Comparison of ENCODE assay signal across 8 mouse cellular contexts in the genomic region with DNA sequence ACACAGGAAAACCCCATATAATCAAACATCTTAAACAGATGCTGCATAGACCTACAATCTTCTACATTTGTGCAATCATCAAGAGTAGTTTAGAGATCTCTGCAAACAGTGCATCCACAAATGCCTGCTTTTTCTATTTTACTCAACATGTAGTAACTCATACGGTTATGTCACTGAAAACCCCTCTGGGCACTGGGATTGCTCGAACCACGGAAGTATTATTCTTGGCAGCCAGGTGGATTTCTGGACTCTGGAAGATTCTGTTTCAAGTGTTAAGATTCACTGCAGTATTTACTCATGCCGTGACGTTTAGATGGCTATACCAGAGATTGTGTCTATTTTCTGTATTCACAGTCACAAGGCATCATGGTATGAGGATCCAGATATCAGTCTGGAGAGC.
DNase-seq lines count a peak whose midpoint lies in the region; ATAC-seq and TF ChIP-seq lines count a peak whose summit lies in the region.

No protein-coding gene starts in this region.

- peaks cover 42% of the 10 kb centered on the region for H3K4me1 ChIP-seq in kidney, embryonic 15.5 days
- H3K4me1 ChIP-seq in kidney, adult 2 months (ENCODE audit: control insufficient read depth, insufficient read depth, low read length): no peaks in the 10 kb centered on the region
- peaks cover 32% of the 10 kb centered on the region for H3K4me1 ChIP-seq in embryonic facial prominence, embryonic 13.5 days

- no peaks in the 10 kb centered on the region for H3K27me3 ChIP-seq in kidney, embryonic 15.5 days
- no peaks in the 10 kb centered on the region for H3K27me3 ChIP-seq in kidney, adult 2 months (replicated peaks; ENCODE audit: control insufficient read depth, insufficient read depth, low read length)
- no peaks in the 10 kb centered on the region for H3K27me3 ChIP-seq in embryonic facial prominence, embryonic 13.5 days
- no peaks in the 10 kb centered on the region for H3K27me3 ChIP-seq in myocyte (ENCODE audit: control insufficient read depth, insufficient read depth, insufficient read length)

- H3ac ChIP-seq in myocyte (ENCODE audit: control insufficient read depth, insufficient read length): no peak overlapping the region

- H3K36me3 ChIP-seq in kidney, embryonic 15.5 days: no peaks in the 10 kb centered on the region
- no peaks in the 10 kb centered on the region for H3K36me3 ChIP-seq in kidney, adult 2 months (ENCODE audit: control insufficient read depth, insufficient read depth, low read length)
- no peaks in the 10 kb centered on the region for H3K36me3 ChIP-seq in embryonic facial prominence, embryonic 13.5 days
- no peaks in the 10 kb centered on the region for H3K36me3 ChIP-seq in myocyte (ENCODE audit: control insufficient read depth, insufficient read depth)

- no peak for TF ChIP-seq POLR2A in kidney, adult 2 months (IDR thresholded peaks at IDR 0.05; ENCODE audit: low read depth, low read length)
- TF ChIP-seq POLR2A in myocyte (IDR thresholded peaks at IDR 0.05; ENCODE audit: insufficient read length, low read depth): no peak

- peak overlapping the region; percentile 66; the same call in 1 of the 2 replicates for H3K9ac ChIP-seq in kidney, embryonic 15.5 days
- 0 out of 2 replicates have a peak overlapping the region, but pooled peaks have one; percentile 88 for H3K9ac ChIP-seq in embryonic facial prominence, embryonic 13.5 days

- H3K9me3 ChIP-seq in kidney, embryonic 15.5 days (replicated peaks): no peaks in the 10 kb centered on the region
- H3K9me3 ChIP-seq in embryonic facial prominence, embryonic 13.5 days: no peaks in the 10 kb centered on the region

- H3K4me2 ChIP-seq in kidney, embryonic 15.5 days: peak overlapping the region; percentile 67
- H3K4me2 ChIP-seq in embryonic facial prominence, embryonic 13.5 days: peak overlapping the region; percentile 88
- peak overlapping the region; percentile 56 for H3K4me2 ChIP-seq in myocyte (ENCODE audit: low read depth)

- peaks cover 11% of the 10 kb centered on the region for H3K79me2 ChIP-seq in myocyte (ENCODE audit: control insufficient read depth, insufficient read depth)

- peak overlapping the region; percentile 72 for H3K4me3 ChIP-seq in kidney, embryonic 15.5 days (replicated peaks)
- H3K4me3 ChIP-seq in kidney, adult 2 months (ENCODE audit: insufficient read depth, low read depth, low read length): no peak overlapping the region
- peak overlapping the region; percentile 79 for H3K4me3 ChIP-seq in embryonic facial prominence, embryonic 13.5 days
- H3K4me3 ChIP-seq in myocyte: peak overlapping the region; percentile 51

- TF ChIP-seq CTCF in kidney, adult 2 months (conservative IDR thresholded peaks at IDR 0.05; ENCODE audit: insufficient read depth, insufficient read length, low read depth, low read length): no peak

- DNase-seq in kidney, adult 2 months: no peak
- no peak for DNase-seq in adrenal gland, postnatal 36 days
- DNase-seq in cerebellum, postnatal 36 days: no peak
- DNase-seq in adrenal gland, adult 2 months: no peak

- WGBS in kidney, embryonic 15.5 days: 12% methylated on average over 5 of the region's 5 CpGs
- 37% methylated on average over 5 of the region's 5 CpGs for WGBS in kidney, adult 2 months
- 23% methylated on average over 5 of the region's 5 CpGs for WGBS in embryonic facial prominence, embryonic 13.5 days

- 0 out of 2 replicates have a peak overlapping the region, but pooled peaks have one; percentile 87 for H3K27ac ChIP-seq in kidney, embryonic 15.5 days
- no peak overlapping the region for H3K27ac ChIP-seq in kidney, adult 2 months (ENCODE audit: insufficient read depth, low read depth, low read length)
- H3K27ac ChIP-seq in embryonic facial prominence, embryonic 13.5 days: peak overlapping the region; percentile 96

- ATAC-seq in kidney, embryonic 15.5 days (replicated peaks; ENCODE audit: low FRiP score): no peak
- no peak for ATAC-seq in embryonic facial prominence, embryonic 13.5 days (ENCODE audit: insufficient number of reproducible peaks, insufficient read depth, low FRiP score, low TSS enrichment, low read depth)
- peak; percentile 11 for ATAC-seq in inflammation-experienced regulatory T-cells, adult 6 months

TF ChIP-seq in myocyte, 11 proteins besides CTCF, POLR2A, EP300 and RAD21:
- TF ChIP-seq TCF3 (IDR thresholded peaks at IDR 0.05; ENCODE audit: insufficient read length, low read depth): no peak
- TF ChIP-seq USF1 (IDR thresholded peaks at IDR 0.05; ENCODE audit: low read depth): no peak
- TF ChIP-seq E2F4 (IDR thresholded peaks at IDR 0.05; ENCODE audit: insufficient read depth): no peak
- TF ChIP-seq POLR2AphosphoS2 (IDR thresholded peaks at IDR 0.05; ENCODE audit: insufficient read length, low read depth): no peak
TF ChIP-seq in myocyte: peak in this region for 0.
